16 mouse cellular contexts compared by ENCODE assay signal in genomic region chr15:21269856-21270255, GRCm38 (mm10).
"Had no signal": no experiment of that assay in that cellular context is flagged by ENCODE, and none has a peak within 500 bp of the region (broad histone marks: within the 10 kb centered on the region; RNA-seq: fewer than 3 reads in every experiment).

No protein-coding gene starts in this region.

- H3K27me3 ChIP-seq: neural tube, embryonic 13.5 days; neural tube, embryonic 15.5 days; stomach, embryonic 15.5 days had no signal

- H3K27ac ChIP-seq: neural tube, embryonic 13.5 days; neural tube, embryonic 15.5 days; stomach, embryonic 15.5 days; stomach, postnatal 0 days had no signal

- H3K9me3 ChIP-seq: neural tube, embryonic 13.5 days; neural tube, embryonic 15.5 days; stomach, embryonic 15.5 days had no signal

- H3K9ac ChIP-seq: neural tube, embryonic 13.5 days; neural tube, embryonic 15.5 days; stomach, embryonic 15.5 days had no signal

- DNase-seq: retina, postnatal 1 day; right cerebral cortex, adult 18-20 months; right cerebral cortex, postnatal 14 days; right cerebral cortex, postnatal 25 days; right cerebral cortex, postnatal 4 days; spleen, adult 18-20 months; thymus, adult 18-20 months; thymus, adult 2 months; thymus, postnatal 14 days; thymus, postnatal 25 days; thymus, postnatal 36 days; thymus, postnatal 4 days had no signal

- H3K4me2 ChIP-seq: neural tube, embryonic 13.5 days; neural tube, embryonic 15.5 days; stomach, embryonic 15.5 days had no signal

- H3K4me3 ChIP-seq: neural tube, embryonic 13.5 days; neural tube, embryonic 15.5 days; stomach, embryonic 15.5 days had no signal

- H3K4me1 ChIP-seq: neural tube, embryonic 13.5 days; neural tube, embryonic 15.5 days; stomach, embryonic 15.5 days had no signal

- H3K36me3 ChIP-seq: neural tube, embryonic 13.5 days; neural tube, embryonic 15.5 days; stomach, embryonic 15.5 days had no signal
